Mouse (Mus musculus): ENCODE measurements around the gene Zmynd12. TPM values are rescaled to one million over a fixed set of nuclear protein-coding genes. Genes with fewer than 3 reads are reported as not detected.

Zmynd12 gene
- polyA plus RNA-seq, 1 experiment from 2014 or later: 0.28 TPM

DNA sequence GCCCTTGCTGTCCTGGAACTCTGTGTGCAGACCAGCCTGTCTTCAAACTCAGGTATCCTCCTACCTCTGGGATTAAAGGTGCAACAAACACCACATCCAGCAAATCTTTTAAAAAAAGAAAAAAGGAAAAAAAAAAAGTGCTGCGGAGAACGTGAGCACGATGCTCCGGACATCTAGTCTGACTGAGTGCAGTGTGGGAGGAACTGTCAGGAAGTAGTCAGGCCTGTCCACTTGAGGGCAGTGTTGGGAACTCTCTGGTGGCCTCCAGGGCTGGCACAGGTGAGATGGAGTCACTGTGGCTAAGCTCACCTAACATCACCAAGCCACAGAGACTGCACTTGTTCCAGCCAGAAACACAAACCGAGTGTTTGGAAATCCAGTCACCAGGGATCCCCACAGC, 8.1 kb downstream of the Zmynd12 start:
- no peaks in the 10 kb centered on the region for H3K9me3 ChIP-seq (replicated peaks; ENCODE audit: control insufficient read depth, low read length)
- H3K27ac ChIP-seq (ENCODE audit: low read length): no peak overlapping the region
- ATAC-seq (replicated peaks; ENCODE audit: extremely low read depth, insufficient read depth, low FRiP score): no peak
- H3K27me3 ChIP-seq (ENCODE audit: control insufficient read depth, insufficient read depth, low read length): no peaks in the 10 kb centered on the region
- H3K36me3 ChIP-seq (ENCODE audit: control insufficient read depth, insufficient read depth): no peaks in the 10 kb centered on the region
- H3K4me1 ChIP-seq (ENCODE audit: control insufficient read depth, insufficient read depth, low read length): no peaks in the 10 kb centered on the region
- peak overlapping the region; percentile 22; the same call in 1 of the 2 replicates for H3K4me2 ChIP-seq (ENCODE audit: low read depth, low read length)
- no peak overlapping the region for H3K9ac ChIP-seq (ENCODE audit: low read length)
- 19% methylated on average over 5 of the region's 5 CpGs for WGBS
- no peak overlapping the region for H3K4me3 ChIP-seq (ENCODE audit: low read length)

DNA sequence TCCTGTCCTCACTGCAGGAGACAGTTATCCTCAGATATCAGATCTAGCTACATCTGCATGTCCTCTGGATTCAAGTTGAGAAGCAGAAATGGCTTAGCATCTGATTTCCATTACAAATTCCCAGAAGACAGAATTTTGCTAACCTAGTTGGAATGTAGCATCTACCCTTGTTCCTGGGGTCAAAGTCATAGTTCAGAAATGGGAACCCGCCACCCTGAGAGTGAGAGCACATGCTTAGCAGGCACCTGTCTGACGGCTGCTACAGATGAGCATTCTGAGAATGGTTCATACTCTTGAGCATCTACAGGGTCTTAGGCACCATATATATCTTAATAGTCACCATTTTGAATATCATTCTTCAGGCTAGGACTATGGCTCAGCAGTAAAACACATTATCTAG, 15.3 kb downstream of the Zmynd12 start:
- Histone ChIP-seq H3K9me3 (replicated peaks; ENCODE audit: control insufficient read depth, low read length) (0 out of 2 replicates have a peak, but pooled peaks cover 4% of the 10 kb centered on the region), H3K4me3 (ENCODE audit: low read length) (no peak overlapping the region), H3K9ac (ENCODE audit: low read length) (no peak overlapping the region), H3K36me3 (ENCODE audit: control insufficient read depth, insufficient read depth) (no peaks in the 10 kb centered on the region), H3K27ac (ENCODE audit: low read length) (no peak overlapping the region), H3K4me1 (ENCODE audit: control insufficient read depth, insufficient read depth, low read length) (no peaks in the 10 kb centered on the region), H3K4me2 (ENCODE audit: low read depth, low read length) (no peak overlapping the region), H3K27me3 (ENCODE audit: control insufficient read depth, insufficient read depth, low read length) (no peaks in the 10 kb centered on the region)
- ATAC-seq (replicated peaks; ENCODE audit: extremely low read depth, insufficient read depth, low FRiP score): no peak
- 75% methylated on average over 2 of the region's 2 CpGs for WGBS

DNA sequence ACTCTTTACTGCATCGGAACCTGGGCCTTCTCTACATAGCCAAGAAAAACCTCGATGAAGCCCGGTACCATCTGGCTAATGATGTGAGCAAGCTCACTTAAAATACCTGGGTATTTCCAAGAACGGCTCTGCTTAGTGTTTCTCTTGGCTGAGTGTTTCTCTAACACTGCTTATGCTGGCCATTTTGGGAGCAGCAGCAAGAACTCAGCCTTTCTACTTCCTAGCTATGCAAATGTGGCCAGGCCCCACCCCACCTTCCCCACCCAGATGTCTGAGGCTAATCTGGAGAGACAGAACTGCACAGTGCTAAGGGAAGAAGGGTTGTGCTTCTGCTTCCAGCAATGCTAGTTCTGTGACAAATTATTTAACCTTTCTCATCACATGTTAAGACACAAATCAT, 19.2 kb downstream of the Zmynd12 start:
- no peaks in the 10 kb centered on the region for H3K36me3 ChIP-seq (ENCODE audit: control insufficient read depth, insufficient read depth)
- H3K4me2 ChIP-seq (ENCODE audit: low read depth, low read length): no peak overlapping the region
- no peak for ATAC-seq (replicated peaks; ENCODE audit: extremely low read depth, insufficient read depth, low FRiP score)
- no peak overlapping the region for H3K9ac ChIP-seq (ENCODE audit: low read length)
- no peak overlapping the region for H3K27ac ChIP-seq (ENCODE audit: low read length)
- H3K4me3 ChIP-seq (ENCODE audit: low read length): no peak overlapping the region
- no peaks in the 10 kb centered on the region for H3K4me1 ChIP-seq (ENCODE audit: control insufficient read depth, insufficient read depth, low read length)
- no peaks in the 10 kb centered on the region for H3K27me3 ChIP-seq (ENCODE audit: control insufficient read depth, insufficient read depth, low read length)
- WGBS: 76% methylated on average over 4 of the region's 4 CpGs
- H3K9me3 ChIP-seq (replicated peaks; ENCODE audit: control insufficient read depth, low read length): 0 out of 2 replicates have a peak, but pooled peaks cover 4% of the 10 kb centered on the region

DNA sequence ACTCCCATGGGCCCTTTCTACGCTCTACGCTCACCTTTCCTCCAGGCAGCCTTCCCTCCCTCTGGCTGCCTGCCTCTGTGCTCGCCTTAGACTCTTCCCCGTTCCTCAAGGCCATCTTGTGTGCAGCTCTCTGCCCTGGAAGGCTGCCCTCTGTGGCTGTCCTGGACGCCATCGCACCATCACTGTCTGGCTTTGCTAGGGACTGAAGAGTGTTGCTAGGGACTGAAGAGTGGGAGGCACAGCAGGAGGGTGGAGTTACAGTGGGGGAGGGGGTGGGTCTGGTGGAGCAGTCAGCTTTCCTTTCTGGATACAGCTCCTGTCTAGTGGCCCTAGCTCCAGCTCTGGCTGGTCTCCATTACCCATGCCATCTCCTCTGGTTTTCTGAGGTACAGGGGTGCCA, 19.9 kb downstream of the Zmynd12 start:
- Histone ChIP-seq H3K27me3 (ENCODE audit: control insufficient read depth, insufficient read depth, low read length) (no peaks in the 10 kb centered on the region), H3K9ac (ENCODE audit: low read length) (no peak overlapping the region), H3K4me2 (ENCODE audit: low read depth, low read length) (no peak overlapping the region), H3K4me1 (ENCODE audit: control insufficient read depth, insufficient read depth, low read length) (no peaks in the 10 kb centered on the region), H3K36me3 (ENCODE audit: control insufficient read depth, insufficient read depth) (no peaks in the 10 kb centered on the region), H3K9me3 (replicated peaks; ENCODE audit: control insufficient read depth, low read length) (0 out of 2 replicates have a peak, but pooled peaks cover 4% of the 10 kb centered on the region), H3K27ac (ENCODE audit: low read length) (no peak overlapping the region), H3K4me3 (ENCODE audit: low read length) (no peak overlapping the region)
- WGBS: 58% methylated on average over 6 of the region's 6 CpGs
- ATAC-seq (replicated peaks; ENCODE audit: extremely low read depth, insufficient read depth, low FRiP score): no peak

DNA sequence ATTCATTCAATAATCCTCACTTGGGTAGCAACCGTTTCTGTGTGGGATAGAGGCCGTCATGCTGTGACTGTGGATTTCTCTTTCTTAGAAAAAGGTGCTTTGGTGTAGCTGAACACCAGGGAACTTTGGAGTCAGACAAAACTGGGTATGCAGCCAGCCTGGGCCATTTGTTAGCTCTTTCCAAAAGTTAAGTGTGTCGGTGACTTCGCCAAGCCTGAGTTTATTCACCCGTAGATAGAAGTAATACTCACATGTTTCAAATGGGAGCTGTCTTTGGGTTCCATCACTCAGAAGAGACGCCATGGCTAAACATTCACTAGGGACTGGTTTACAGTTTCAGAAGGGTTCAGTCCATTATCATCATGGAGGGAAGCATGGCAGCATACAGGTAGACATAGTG, 24.6 kb downstream of the Zmynd12 start:
- H3K4me3 ChIP-seq (ENCODE audit: low read length): no peak overlapping the region
- H3K4me1 ChIP-seq (ENCODE audit: control insufficient read depth, insufficient read depth, low read length): no peaks in the 10 kb centered on the region
- no peaks in the 10 kb centered on the region for H3K27me3 ChIP-seq (ENCODE audit: control insufficient read depth, insufficient read depth, low read length)
- H3K4me2 ChIP-seq (ENCODE audit: low read depth, low read length): no peak overlapping the region
- H3K27ac ChIP-seq (ENCODE audit: low read length): no peak overlapping the region
- no peak for ATAC-seq (replicated peaks; ENCODE audit: extremely low read depth, insufficient read depth, low FRiP score)
- no peaks in the 10 kb centered on the region for H3K36me3 ChIP-seq (ENCODE audit: control insufficient read depth, insufficient read depth)
- 93% methylated on average over 6 of the region's 6 CpGs for WGBS
- no peak overlapping the region for H3K9ac ChIP-seq (ENCODE audit: low read length)
- H3K9me3 ChIP-seq (replicated peaks; ENCODE audit: control insufficient read depth, low read length): no peaks in the 10 kb centered on the region

DNA sequence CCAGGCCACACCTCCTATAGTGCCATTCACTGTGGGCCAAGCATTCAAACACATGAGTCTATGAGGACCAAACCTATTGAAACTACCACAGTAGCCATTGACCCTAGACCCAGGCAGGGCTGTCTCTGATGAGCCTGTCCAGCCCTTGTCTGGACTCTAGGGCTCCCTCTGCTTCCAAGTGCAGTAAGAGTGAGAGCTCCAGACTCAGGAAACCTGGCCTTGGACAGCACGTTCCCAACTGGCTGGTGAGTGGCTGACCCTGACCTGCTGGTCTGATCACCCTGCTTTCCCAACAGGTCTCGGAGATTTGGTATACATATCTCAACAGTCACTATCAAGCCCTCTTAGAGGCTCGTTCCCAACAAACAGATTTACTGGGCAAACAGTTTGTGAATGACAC, 25.2 kb downstream of the Zmynd12 start:
- H3K9ac ChIP-seq (ENCODE audit: low read length): no peak overlapping the region
- no peak overlapping the region for H3K4me2 ChIP-seq (ENCODE audit: low read depth, low read length)
- H3K36me3 ChIP-seq (ENCODE audit: control insufficient read depth, insufficient read depth): no peaks in the 10 kb centered on the region
- H3K9me3 ChIP-seq (replicated peaks; ENCODE audit: control insufficient read depth, low read length): no peaks in the 10 kb centered on the region
- H3K4me3 ChIP-seq (ENCODE audit: low read length): no peak overlapping the region
- 68% methylated on average over 3 of the region's 3 CpGs for WGBS
- H3K27me3 ChIP-seq (ENCODE audit: control insufficient read depth, insufficient read depth, low read length): no peaks in the 10 kb centered on the region
- no peak overlapping the region for H3K27ac ChIP-seq (ENCODE audit: low read length)
- no peaks in the 10 kb centered on the region for H3K4me1 ChIP-seq (ENCODE audit: control insufficient read depth, insufficient read depth, low read length)
- ATAC-seq (replicated peaks; ENCODE audit: extremely low read depth, insufficient read depth, low FRiP score): no peak

DNA sequence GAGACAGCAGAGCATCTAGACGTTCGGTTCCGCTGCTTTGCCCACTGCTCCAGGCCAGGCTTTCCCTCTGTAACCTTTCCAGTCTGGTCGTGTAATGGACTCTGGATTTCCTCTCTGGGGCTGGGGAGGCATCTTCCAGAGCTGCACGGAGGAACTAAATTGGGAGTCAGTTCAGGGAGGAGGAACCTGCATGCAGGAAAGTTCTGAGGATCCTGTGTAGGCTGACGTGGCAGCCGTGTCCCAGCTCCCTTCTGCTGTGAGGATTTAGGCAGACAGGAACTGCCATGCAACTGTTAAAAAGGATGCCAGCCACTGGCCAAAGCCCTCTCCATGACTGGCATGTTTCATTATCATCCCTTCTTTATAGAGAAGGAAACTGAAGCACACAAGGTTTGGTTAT, 27.8 kb downstream of the Zmynd12 start:
- ATAC-seq (replicated peaks; ENCODE audit: extremely low read depth, insufficient read depth, low FRiP score): no peak
- no peak overlapping the region for H3K4me2 ChIP-seq (ENCODE audit: low read depth, low read length)
- no peaks in the 10 kb centered on the region for H3K27me3 ChIP-seq (ENCODE audit: control insufficient read depth, insufficient read depth, low read length)
- H3K9ac ChIP-seq (ENCODE audit: low read length): no peak overlapping the region
- H3K4me1 ChIP-seq (ENCODE audit: control insufficient read depth, insufficient read depth, low read length): no peaks in the 10 kb centered on the region; the same call in 1 of the 2 replicates
- no peak overlapping the region for H3K4me3 ChIP-seq (ENCODE audit: low read length)
- H3K36me3 ChIP-seq (ENCODE audit: control insufficient read depth, insufficient read depth): no peaks in the 10 kb centered on the region
- 68% methylated on average over 7 of the region's 7 CpGs for WGBS
- no peak overlapping the region for H3K27ac ChIP-seq (ENCODE audit: low read length)
- no peaks in the 10 kb centered on the region for H3K9me3 ChIP-seq (replicated peaks; ENCODE audit: control insufficient read depth, low read length)

DNA sequence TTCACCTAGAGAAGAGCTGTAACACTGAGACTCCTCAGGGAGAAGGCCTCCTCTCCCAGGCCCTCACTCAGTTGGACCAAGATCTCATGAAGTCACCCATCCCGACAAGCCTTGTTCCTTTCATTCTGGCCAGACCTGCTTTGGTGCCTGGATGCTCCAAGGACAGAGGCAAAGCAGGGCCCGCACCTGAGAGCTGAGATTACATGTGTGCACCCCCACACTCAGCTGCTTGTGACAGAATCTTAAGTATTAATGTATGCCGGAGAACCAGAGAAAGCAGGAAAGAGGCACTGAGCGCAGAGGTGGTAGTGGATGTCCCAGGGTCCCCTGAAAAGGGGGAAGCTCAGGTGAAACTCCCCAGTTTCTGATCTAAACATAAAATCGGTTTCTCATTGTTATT, 30.5 kb downstream of the Zmynd12 start:
- whole genome bisulfite sequencing: 55% methylated on average over 5 of the region's 5 CpGs
- H3K4me1 ChIP-seq (ENCODE audit: control insufficient read depth, insufficient read depth, low read length): no peaks in the 10 kb centered on the region; the same call in 1 of the 2 replicates
- no peak overlapping the region for H3K27ac ChIP-seq (ENCODE audit: low read length)
- H3K36me3 ChIP-seq (ENCODE audit: control insufficient read depth, insufficient read depth): no peaks in the 10 kb centered on the region
- no peak overlapping the region for H3K4me2 ChIP-seq (ENCODE audit: low read depth, low read length)
- no peak overlapping the region for H3K9ac ChIP-seq (ENCODE audit: low read length)
- no peak overlapping the region for H3K4me3 ChIP-seq (ENCODE audit: low read length)
- no peaks in the 10 kb centered on the region for H3K27me3 ChIP-seq (ENCODE audit: control insufficient read depth, insufficient read depth, low read length)
- no peaks in the 10 kb centered on the region for H3K9me3 ChIP-seq (replicated peaks; ENCODE audit: control insufficient read depth, low read length)
- ATAC-seq (replicated peaks; ENCODE audit: extremely low read depth, insufficient read depth, low FRiP score): no peak

DNA sequence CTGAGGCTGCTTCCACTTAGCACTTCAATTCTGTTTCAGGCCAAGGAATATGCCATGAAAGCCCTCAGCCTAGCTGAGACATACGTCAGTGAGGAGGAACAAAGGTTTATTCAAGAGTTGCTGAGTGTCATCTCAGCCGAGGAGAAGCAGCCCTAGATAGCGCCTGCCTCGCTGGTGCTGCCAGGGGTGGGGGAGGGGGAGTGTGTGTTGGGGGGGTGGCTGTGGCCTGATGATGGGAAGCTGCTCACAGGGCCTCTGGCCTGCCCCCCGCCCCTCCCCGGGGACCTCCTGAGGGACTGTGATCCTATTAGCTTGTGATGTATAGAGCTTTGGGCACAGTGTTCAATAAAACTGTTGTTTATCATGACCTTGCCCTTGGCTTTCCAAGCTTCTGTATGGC, 30.9 kb downstream of the Zmynd12 start:
- Histone ChIP-seq H3K9ac (ENCODE audit: low read length) (no peak overlapping the region), H3K9me3 (replicated peaks; ENCODE audit: control insufficient read depth, low read length) (no peaks in the 10 kb centered on the region), H3K4me2 (ENCODE audit: low read depth, low read length) (no peak overlapping the region), H3K4me1 (ENCODE audit: control insufficient read depth, insufficient read depth, low read length) (no peaks in the 10 kb centered on the region; the same call in 1 of the 2 replicates), H3K27ac (ENCODE audit: low read length) (no peak overlapping the region), H3K27me3 (ENCODE audit: control insufficient read depth, insufficient read depth, low read length) (no peaks in the 10 kb centered on the region), H3K4me3 (ENCODE audit: low read length) (no peak overlapping the region), H3K36me3 (ENCODE audit: control insufficient read depth, insufficient read depth) (no peaks in the 10 kb centered on the region)
- 8% methylated on average over 6 of the region's 6 CpGs for WGBS
- ATAC-seq (replicated peaks; ENCODE audit: extremely low read depth, insufficient read depth, low FRiP score): no peak

DNA sequence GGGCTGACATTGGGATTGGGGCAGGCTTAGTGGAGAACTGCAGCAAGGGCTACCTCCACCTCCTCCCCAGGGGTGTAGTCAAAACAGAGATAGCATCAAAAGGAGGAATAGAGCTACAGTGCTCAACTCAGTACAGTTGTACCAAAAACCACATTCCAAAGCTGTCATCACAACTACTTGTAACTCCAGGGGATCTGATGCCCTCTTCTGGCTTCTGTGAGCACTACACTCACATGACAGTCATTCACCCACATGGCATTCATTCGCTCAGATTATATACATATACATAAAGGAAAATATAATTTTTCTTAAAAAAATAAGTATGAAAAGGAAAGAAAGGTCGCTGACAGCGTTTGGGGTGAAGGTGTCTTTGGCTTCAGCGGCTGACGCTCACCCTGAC, 37.7 kb downstream of the Zmynd12 start:
- Histone ChIP-seq H3K27me3 (ENCODE audit: control insufficient read depth, insufficient read depth, low read length) (no peaks in the 10 kb centered on the region), H3K9me3 (replicated peaks; ENCODE audit: control insufficient read depth, low read length) (no peaks in the 10 kb centered on the region), H3K4me2 (ENCODE audit: low read depth, low read length) (no peak overlapping the region), H3K36me3 (ENCODE audit: control insufficient read depth, insufficient read depth) (no peaks in the 10 kb centered on the region), H3K27ac (ENCODE audit: low read length) (peak overlapping the region; percentile 41), H3K9ac (ENCODE audit: low read length) (no peak overlapping the region), H3K4me3 (ENCODE audit: low read length) (no peak overlapping the region), H3K4me1 (ENCODE audit: control insufficient read depth, insufficient read depth, low read length) (peaks cover 26% of the 10 kb centered on the region)
- no peak for ATAC-seq (replicated peaks; ENCODE audit: extremely low read depth, insufficient read depth, low FRiP score)
- 36% methylated on average over 5 of the region's 5 CpGs for WGBS

Data from heart, embryonic 16.5 days (tissue).